Mouse (Mus musculus) Patski (cell line): ENCODE data around the gene Ift46. TPM values are rescaled to one million over a fixed set of nuclear protein-coding genes. Genes with fewer than 3 reads are reported as not detected.
"Not testable (repeated sequence)": the region's sequence is repeated elsewhere in the genome, so short reads cannot be mapped to it uniquely, and the experiment has no call there.

ENCODE experiments used
- ATAC-seq: fragments of 100-300 bp; one replicate; pipeline ENCODE4 v1.8.0; 2021
- CTCF ChIA-PET: fragments of 350-600 bp; sonication (Branson Sonifier 250); formaldehyde crosslinking; loops from one replicate; lab custom pipeline; 2022; ENCODE audit warnings: inconsistent platforms; lab: Charles Lee
- POLR2A ChIA-PET: fragments of 350-600 bp; sonication (Branson Sonifier 250); formaldehyde crosslinking; loops from one replicate; lab custom pipeline; 2022; ENCODE audit warnings: antibody characterized with exemption, inconsistent platforms; lab: Charles Lee
- DNase-seq: peaks from one replicate; pipeline ENCODE4 v3.0.0-alpha.2; 2011; ENCODE audit warnings: low read depth, low spot score
- H3K27me3 ChIP-seq: fragments of 371-371 bp; one replicate; pipeline ENCODE4 v1.5.1; 2021
- CTCF ChIP-seq: fragments of 100-300 bp; IDR thresholded peaks from one replicate; pipeline ENCODE4 v1.5.1; 2021
- in situ Hi-C: fragments of 300-500 bp; cut with MboI; formaldehyde crosslinking; loops from 3 replicates; pipeline ENCODE4 v1.11.1; 2018; ENCODE audit warnings: low pct_unique_long_range_greater_than_20kb, mixed read lengths
- polyA plus RNA-seq: library from polyadenylated mRNA; unstranded; gene quantifications from one replicate; pipeline ENCODE4 v1.2.3, GENCODE M21; 2021

Ift46 gene
- polyA plus RNA-seq, 1 experiment from 2014 or later = 193 TPM

GRCm38 (mm10) chr9:44735886-44736285, 31.8 kb upstream of the Ift46 start:
- ChIA-PET CTCF (interaction anchor here (1.2 to 3.1 kb wide), 4 partner anchors 13 to 80 kb away, joined by 3 to 14 read pairs (median 6); no protein-coding TSS in a partner anchor), POLR2A (interaction anchor here (0.9 to 2.2 kb wide), 3 partner anchors 15 to 31 kb away, joined by 5 to 11 read pairs (median 5); no protein-coding TSS in a partner anchor)
- H3K27me3 ChIP-seq = no peaks in the 10 kb centered on the region
- no peak for ATAC-seq
- in situ Hi-C loops = no loop called here
- TF ChIP-seq CTCF = no peak
- DNase-seq = no peak

GRCm38 (mm10) chr9:44736301-44736700, 31.4 kb upstream of the Ift46 start:
- ChIA-PET CTCF (interaction anchor here (1.2 to 3.1 kb wide), 4 partner anchors 13 to 81 kb away, joined by 3 to 14 read pairs (median 6); no protein-coding TSS in a partner anchor), POLR2A (interaction anchor here (0.9 to 2.2 kb wide), 3 partner anchors 15 to 30 kb away, joined by 5 to 11 read pairs (median 5); no protein-coding TSS in a partner anchor)
- no peak for TF ChIP-seq CTCF
- no peak for ATAC-seq
- no peaks in the 10 kb centered on the region for H3K27me3 ChIP-seq
- DNase-seq = no peak
- in situ Hi-C loops = no loop called here

DNA sequence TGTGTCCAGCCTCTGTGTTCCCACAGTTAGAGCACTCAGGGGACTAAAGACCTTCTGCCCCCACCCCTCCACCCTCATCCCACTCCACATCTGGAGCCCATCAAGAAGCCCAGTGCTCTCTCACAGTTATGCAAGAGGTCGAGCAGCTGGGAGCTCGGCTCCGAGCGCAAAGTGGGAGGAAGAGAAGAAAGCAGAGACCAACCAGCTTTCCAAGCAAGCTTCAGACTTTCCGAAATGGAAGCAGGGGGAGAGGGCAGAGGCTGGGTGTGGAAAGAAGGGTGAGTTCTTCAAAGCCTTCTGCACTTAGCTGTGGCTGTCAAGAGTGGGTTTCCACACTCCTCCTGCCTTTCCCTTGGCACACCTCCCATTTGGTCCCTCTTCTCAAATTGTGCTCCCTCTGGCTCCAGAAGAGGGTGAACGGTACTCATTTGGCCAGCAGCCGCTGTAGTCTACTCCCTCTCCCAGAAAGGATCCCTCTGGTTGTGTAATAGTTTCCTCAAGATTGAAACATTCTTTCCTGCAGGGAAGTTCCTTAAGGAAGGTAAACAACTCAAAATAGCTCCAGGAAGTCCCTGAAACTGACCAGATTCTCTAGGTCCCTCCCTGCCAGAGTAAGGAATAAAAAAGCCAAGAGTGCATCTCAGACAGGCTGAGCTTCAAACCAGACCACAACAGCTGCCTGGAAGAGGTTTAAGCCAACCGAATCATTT, 30.3 kb upstream of the Ift46 start:
- POLR2A ChIA-PET = interaction anchor here (0.6 kb wide), 1 partner anchor 24 kb away, joined by 5 read pairs; no protein-coding TSS in a partner anchor

DNA sequence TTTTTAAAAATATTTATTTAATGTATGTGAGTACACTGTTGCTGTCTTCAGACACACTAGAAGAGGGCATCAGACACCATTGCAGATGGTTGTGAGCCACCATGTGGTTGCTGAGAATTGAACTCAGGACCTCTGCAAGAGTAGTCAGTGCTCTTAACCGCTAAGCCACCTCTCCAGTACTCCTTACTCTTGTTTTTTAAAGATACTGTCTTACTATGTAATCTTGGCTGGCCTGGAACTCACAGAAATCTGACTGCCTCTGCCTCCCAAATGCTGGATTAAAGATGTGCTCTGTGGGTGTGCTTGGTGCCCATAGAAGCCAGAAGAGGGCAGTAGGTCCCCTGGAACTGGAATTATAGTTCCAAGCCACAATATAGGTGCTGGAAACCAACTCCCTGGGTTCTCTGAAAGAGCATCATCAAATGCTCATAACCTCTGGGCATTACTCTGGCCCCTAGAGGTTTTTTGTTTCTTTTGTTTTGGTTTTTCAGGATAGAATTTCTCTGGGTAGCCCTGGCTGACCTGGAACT, 27.0 kb upstream of the Ift46 start:
- POLR2A ChIA-PET = no interaction called here
- in situ Hi-C loops = no loop called here
- no peaks in the 10 kb centered on the region for H3K27me3 ChIP-seq
- no peak for TF ChIP-seq CTCF
- ATAC-seq (no peak), DNase-seq (no peak)
- CTCF ChIA-PET = no interaction called here

More for the DNA sequence above, 30.3 kb upstream of the Ift46 start:
- DNase-seq = no peak
- CTCF ChIA-PET = interaction anchor here (1.1 to 3.1 kb wide), 2 partner anchors 20 to 82 kb away, joined by 3 to 14 read pairs; no protein-coding TSS in a partner anchor
- TF ChIP-seq CTCF = no peak
- no peaks in the 10 kb centered on the region for H3K27me3 ChIP-seq
- no peak for ATAC-seq
- in situ Hi-C loops = no loop called here

DNA sequence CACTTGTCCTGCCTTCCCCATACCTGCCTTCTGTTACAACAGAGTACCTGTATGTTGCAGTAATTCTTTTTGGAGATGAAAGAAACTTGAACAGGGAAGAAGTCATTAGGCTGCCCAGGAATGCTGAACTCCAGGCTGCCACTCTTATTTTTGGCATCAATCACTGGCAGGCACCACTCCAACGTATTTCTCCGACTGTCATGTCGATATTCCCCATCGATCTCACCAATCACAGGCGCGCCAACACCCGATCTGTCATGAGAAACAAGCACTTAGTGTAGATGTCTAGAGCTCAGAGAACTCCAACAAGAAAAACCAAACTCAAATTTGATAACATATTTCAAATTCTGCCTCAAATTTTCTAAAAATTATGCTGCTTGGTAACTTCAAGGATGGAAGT, 22.3 kb upstream of the Ift46 start:
- in situ Hi-C loops = loop anchor here (5.0 kb wide), 1 partner anchor 88 kb away; no protein-coding TSS in a partner anchor
- ChIA-PET POLR2A (no interaction called here), CTCF (interaction anchor here (0.8 to 1.3 kb wide), 2 partner anchors 12 to 16 kb away, joined by 4 read pairs; no protein-coding TSS in a partner anchor)
- no peak for TF ChIP-seq CTCF
- H3K27me3 ChIP-seq = no peaks in the 10 kb centered on the region
- ATAC-seq = no peak
- DNase-seq = no peak

- H3K27me3 ChIP-seq = no peaks in the 10 kb centered on the region
- in situ Hi-C loops = loop anchor here (5.0 kb wide), 1 partner anchor 89 kb away; no protein-coding TSS in a partner anchor
- ChIA-PET CTCF (interaction anchor here (1.4 to 2.0 kb wide), 2 partner anchors 10 to 91 kb away, joined by 4 to 6 read pairs; no protein-coding TSS in a partner anchor), POLR2A (no interaction called here)
- ATAC-seq (no peak), DNase-seq (no peak)
- TF ChIP-seq CTCF = no peak
These were observed 21.0 kb upstream of the Ift46 start for GRCm38 (mm10) chr9:44746666-44747065.

DNA sequence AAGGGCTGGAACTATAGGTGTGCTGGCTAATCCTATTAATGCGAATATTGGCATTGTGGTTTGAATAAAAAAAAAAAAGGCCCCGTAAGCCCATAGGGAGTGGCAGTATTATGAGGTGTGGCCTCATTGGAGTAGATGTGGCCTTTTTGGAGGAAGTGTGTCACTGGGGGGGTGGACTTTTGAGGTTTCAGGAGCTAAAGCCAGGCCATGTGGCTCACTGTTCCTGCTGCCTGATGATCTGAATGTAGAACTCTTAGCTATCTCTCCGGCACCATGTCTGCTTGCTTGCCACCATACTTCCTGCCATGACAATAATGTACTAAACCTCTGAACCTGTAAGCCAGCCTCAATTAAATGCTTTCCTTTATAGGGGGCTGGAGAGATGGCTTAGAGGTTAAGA, 20.4 kb upstream of the Ift46 start:
- no peak for TF ChIP-seq CTCF
- DNase-seq (no peak), ATAC-seq (no peak)
- ChIA-PET CTCF (interaction anchor here (1.1 to 2.0 kb wide), 3 partner anchors 10 to 96 kb away, joined by 4 to 6 read pairs (median 4); no protein-coding TSS in a partner anchor), POLR2A (no interaction called here)
- in situ Hi-C loops = loop anchor here (5.0 kb wide), 1 partner anchor 90 kb away; no protein-coding TSS in a partner anchor
- H3K27me3 ChIP-seq = no peaks in the 10 kb centered on the region

- H3K27me3 ChIP-seq = no peaks in the 10 kb centered on the region
- POLR2A ChIA-PET = interaction anchor here (0.6 kb wide), 1 partner anchor 82 kb away, joined by 5 read pairs; no protein-coding TSS in a partner anchor
- ATAC-seq (no peak), DNase-seq (no peak)
- CTCF ChIA-PET = interaction anchor here (0.7 to 2.0 kb wide), 8 partner anchors 9 to 94 kb away, joined by 3 to 9 read pairs (median 4); no protein-coding TSS in a partner anchor
- in situ Hi-C loops = loop anchor here (5.0 kb wide), 1 partner anchor 91 kb away; no protein-coding TSS in a partner anchor
- TF ChIP-seq CTCF = peak; percentile 70
These were observed 19.2 kb upstream of the Ift46 start for GRCm38 (mm10) chr9:44748473-44748872.

GRCm38 (mm10) chr9:44760873-44761272, 6.8 kb upstream of the Ift46 start:
- no peak for DNase-seq
- POLR2A ChIA-PET = interaction anchor here (0.5 to 0.7 kb wide), 2 partner anchors 23 to 269 kb away, joined by 4 to 5 read pairs; no protein-coding TSS in a partner anchor
- no peaks in the 10 kb centered on the region for H3K27me3 ChIP-seq
- ATAC-seq = no peak
- in situ Hi-C loops = no loop called here
- CTCF ChIA-PET = interaction anchor here (0.8 to 2.1 kb wide), 3 partner anchors 11 to 105 kb away, joined by 3 to 9 read pairs (median 5); no protein-coding TSS in a partner anchor
- no peak for TF ChIP-seq CTCF

- in situ Hi-C loops = not testable (repeated sequence)
These were observed 304 bp downstream of the Ift46 start for GRCm38 (mm10) chr9:44768029-44768394.

More at GRCm38 (mm10) chr9:44768029-44768394, 304 bp downstream of the Ift46 start:
- POLR2A ChIA-PET = interaction anchor here (1.4 kb wide), 1 partner anchor 12 kb away, joined by 3 read pairs; no protein-coding TSS in a partner anchor
- peak; percentile 15 for TF ChIP-seq CTCF
- not testable (repeated sequence) for DNase-seq, ATAC-seq, H3K27me3 ChIP-seq
- CTCF ChIA-PET = interaction anchor here (1.3 to 1.9 kb wide), 2 partner anchors 32 to 51 kb away, joined by 3 to 4 read pairs; no protein-coding TSS in a partner anchor
